Mouse (Mus musculus): Measurements from ENCODE around the gene Zmynd19.
"Not testable (repeated sequence)": the region's sequence is repeated elsewhere in the genome, so short reads cannot be mapped to it uniquely, and the experiment has no call there.

DNA sequence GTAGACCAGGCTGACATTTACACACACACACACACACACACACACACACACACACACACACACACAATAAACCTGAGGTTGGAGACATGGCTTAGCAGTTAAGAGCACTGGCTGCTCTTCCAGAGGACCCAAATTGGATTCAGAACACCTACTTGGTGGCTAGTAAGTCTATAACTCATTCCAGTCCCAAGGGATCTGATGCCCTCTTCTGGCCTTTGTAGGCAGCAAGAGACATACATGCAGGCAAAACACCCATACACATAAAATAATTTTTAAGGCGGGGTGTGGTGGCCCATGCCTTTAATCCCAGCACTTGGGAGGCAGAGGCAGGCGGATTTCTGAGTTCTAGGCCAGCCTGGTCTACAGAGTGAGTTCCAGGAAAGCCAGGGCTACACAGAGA is 5.3 kb upstream of the Zmynd19 start:
- peak; percentile 73 for TF ChIP-seq CTCF (IDR thresholded peaks at IDR 0.05)
- TF ChIP-seq EP300 (IDR thresholded peaks at IDR 0.05), result not testable (repeated sequence)

All from lung, postnatal 0 days (tissue).